Mouse (Mus musculus) right cerebral cortex, adult 18-20 months (tissue): ENCODE results near the gene Gm20388.

Experiments used
- DNase-seq: peaks from one replicate; pipeline ENCODE4 v3.0.0; 2022; ENCODE audit warnings: mixed read lengths

Gene Gm20388

DNA sequence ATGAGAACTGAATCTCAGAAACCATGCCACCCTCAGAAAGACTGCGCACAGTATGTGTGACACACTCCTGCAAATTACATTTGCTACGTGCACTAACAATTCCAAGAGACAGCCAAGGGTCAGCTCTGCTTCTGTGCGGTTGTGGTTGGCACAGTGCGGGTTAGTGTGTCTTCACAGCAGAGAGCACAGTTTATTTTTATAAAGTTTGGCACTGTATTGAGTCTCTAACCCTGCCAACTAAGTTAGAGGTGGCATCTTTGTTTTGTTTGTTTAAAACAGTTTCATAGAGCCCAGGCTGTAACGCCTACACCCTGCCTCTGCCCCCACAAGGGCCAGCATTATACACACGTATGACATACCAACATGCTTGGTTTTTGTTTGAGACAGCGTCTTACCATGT is 2990.8 kb downstream of the Gm20388 start:
- DNase-seq, result no peak

DNA sequence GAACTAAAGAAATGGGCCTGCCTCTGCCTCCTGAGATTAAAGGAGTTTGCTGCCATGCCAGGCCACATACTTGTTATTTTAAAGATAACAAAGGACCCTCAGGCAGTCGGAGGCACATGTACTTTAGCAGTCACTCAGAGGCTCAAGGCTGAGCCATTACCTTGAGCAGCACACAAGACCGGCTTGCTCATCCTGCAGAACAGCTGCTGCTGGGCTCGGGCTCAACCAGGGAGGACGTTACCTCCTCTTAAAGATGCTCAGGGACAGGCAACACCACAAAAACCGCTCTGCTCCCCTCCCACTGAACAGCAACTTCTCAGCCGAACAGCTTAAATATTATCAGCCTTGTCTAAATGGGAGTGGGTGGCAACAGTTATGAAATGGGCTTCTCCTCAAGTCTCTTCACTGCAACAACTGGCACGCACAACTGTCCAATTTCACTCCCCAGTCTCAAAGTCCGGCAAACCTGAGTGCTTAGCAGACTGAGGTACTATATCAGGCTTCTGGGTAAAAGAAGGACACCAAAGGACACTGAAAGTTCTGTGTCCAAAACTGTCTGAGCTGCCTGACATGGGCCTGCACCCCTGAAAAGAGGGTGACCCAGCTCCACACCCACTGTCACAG is 2991.4 kb downstream of the Gm20388 start:
- DNase-seq, result no peak

DNA sequence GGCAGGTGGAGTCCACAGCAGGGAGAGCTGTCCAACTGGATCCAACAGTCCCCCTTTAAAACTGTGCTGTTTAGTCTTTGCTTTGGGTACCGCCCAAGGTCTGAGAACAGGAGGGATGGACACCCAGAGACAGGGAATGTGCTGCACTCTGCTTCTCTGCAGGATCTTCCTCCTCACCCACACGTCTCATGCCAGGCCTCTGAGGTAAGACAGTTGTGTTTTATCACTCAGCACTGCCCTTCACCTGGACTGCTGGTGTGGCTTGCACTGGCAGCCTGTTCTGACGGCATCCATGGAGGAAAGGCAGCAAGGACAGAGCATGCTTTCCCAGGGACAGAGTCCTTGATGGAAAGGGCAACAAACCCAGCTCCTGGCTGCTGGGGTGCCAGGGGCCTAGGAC is 2991.9 kb downstream of the Gm20388 start:
- no peak for DNase-seq

DNA sequence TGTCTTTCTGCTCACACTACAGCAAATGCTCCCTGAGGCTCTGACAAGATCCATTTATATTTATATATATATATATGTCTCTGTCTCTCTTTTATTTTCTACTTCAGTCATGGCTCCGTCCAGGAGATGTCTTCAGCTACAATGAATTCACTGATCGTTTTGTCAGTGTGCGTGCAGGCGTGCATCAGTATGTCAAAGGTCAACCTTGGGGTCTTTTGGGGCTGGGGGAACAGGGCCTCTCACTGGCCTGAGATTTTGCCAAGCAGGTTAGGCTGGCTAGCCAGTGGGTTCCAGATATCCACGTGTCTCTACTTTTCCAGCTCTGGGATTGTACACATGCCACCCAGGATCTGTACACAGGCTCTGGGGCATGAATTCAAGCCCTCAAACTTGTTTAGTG is 2992.4 kb downstream of the Gm20388 start:
- no peak for DNase-seq

DNA sequence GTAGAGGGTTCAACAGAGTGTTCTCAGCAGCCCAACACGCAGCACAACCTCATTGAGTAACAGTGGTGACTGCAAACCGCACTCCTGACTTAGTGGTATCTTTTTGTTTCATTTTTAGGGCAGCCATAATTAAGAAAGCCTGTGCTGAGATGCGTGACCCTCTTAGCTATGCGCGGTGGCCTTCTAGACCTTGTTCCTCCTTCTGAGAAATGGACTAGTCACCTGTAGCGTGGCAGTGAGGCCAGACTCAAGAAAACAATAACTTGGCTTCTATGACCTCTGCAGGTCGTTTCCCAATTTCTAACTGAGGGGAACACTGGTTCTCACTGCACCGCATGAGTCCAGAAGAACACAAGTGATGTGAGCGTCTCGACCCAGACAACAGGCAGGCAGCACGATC is 2993.9 kb downstream of the Gm20388 start:
- no peak for DNase-seq

DNA sequence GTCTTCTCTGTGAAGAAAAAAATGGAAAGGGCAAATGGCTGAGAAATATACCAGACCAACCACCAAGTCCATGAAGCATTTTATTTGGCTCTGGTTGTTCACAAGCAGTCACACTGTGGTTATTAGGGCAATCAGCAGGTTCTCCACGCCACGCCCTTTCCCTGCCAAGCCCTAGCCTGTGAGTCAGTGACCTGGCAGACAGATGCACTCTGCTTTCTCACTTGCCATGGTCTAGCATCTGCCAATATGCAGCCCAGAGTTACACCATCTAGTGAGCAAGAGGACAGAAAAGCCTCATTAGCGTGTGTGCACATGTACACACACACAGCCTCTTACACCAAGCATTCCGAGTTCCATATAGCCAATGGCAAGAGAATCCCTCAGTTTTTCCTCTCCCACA is 2994.7 kb downstream of the Gm20388 start:
- no peak for DNase-seq

DNA sequence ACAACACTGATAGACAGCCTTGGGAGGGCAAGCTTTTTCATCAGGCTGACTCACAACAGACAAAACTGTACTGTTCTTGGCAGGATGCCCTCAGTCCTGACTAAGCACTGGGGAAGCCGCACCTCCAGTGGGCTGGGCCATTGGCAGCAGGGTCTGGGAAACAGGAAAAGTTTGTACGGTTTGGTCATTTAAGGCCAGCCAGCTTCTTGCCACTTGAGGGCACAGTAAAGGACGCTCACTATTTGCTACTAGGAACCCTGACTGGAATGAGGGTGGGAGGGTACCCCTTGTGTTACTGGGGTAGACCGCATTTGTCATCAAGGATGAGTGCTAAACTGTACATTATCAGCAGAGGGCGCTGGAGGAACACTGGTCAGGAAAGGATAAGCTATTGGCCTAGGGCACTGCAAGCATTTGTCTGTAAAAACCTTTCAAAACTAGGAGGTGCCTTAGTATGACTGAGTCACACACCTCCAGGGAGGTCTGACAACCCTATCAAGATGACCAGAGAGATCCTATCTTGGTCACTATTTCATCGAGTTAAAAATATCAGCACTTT is 2995.9 kb downstream of the Gm20388 start:
- peak; percentile 92 for DNase-seq

DNA sequence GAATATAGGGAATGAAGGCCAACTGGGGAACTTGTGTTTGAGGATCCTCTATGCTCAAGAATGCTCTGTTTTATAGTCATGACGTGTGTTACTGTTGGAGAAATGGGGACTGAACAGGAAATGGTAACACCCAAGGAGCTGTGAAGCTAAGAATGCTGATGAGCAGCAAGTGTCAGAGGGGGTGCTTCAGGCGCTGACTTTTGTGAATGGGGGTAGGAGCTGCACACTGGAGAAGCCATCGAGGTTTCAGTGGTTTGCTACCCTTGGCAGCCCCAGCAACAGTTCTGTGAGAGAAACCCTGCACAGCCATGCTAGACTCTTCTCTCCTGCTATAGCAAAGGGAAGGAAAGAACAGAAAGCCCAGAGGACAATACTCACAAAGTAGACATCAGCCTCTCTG is 3001.5 kb downstream of the Gm20388 start:
- no peak for DNase-seq

DNA sequence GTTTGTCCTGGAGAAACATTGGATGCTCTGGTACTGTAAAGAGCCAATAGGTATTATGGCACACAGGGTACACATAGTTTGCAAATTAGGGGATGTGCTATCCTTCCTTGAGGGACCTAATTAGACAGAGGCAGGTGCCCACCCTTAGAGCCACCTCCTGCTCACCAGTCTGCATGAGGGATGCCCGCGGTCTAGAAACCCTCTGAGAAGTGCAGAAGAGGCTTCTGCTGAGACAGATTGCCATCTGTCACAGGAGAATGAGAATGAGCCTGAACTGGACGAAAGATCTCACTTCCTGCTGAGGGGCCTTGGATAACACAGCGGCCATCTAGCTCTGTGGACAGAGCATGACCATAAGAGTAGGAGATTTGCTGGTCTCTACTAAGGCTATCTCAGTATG is 3002.2 kb downstream of the Gm20388 start:
- DNase-seq, result no peak

DNA sequence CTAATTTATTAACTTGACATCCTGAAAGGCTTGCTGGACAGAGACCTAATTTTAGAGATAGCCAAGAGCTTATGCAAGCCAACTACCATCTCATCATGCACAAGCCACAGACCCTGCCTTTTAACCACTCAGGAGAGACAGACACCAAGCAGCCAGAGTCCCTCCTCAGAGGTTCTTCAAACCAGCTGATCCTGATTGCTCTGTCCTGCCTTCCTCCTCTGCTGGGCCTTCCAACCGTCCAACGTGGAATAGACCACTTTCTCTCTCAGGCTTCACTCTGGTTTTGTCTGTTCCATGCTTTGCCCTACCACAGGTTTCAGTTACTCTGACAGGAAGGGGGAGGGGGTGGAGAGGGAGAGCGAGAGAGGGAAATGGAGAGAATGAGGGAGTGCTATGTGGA is 3006.1 kb downstream of the Gm20388 start:
- no peak for DNase-seq

DNA sequence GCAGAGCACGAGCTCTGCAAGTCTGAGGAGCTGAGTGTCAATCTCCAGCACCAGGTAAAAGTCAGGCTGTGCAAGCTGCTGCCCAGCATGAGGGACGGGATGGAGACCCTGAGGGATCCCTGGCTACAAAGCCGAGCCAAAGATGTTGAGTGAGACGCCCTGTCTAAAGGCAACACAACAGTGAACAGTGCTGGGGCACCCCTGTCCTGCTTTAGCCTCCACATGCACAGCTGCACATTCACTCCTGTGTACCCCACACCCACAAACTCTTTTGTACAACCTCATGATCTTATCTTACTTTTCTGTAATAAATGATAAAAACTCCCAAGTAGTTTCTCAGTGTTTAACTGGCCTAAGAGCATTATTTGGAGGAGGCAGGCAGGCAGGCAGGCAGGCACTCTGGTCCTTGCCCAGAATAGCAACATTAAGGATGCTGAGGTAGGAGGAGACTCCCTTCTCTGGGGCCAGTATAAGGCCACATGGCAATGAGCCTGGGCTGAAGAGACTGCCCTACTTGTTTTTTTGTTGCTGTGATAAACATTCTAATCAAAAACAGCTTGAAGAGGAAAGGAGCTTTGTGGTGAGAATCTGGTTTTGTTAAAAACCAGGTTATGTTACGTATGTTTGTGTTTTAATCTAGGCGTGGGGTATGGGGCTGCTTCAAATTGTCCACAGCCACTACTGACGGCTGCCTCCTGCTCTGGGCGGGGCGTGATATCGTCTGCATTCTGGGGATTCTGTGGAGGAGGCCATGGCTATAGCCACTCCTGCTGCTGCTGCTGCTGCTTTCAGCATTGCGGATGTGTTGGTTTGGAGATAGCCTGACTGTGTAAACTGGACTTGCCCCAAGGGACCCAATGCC is 3007.1 kb downstream of the Gm20388 start:
- no peak for DNase-seq

DNA sequence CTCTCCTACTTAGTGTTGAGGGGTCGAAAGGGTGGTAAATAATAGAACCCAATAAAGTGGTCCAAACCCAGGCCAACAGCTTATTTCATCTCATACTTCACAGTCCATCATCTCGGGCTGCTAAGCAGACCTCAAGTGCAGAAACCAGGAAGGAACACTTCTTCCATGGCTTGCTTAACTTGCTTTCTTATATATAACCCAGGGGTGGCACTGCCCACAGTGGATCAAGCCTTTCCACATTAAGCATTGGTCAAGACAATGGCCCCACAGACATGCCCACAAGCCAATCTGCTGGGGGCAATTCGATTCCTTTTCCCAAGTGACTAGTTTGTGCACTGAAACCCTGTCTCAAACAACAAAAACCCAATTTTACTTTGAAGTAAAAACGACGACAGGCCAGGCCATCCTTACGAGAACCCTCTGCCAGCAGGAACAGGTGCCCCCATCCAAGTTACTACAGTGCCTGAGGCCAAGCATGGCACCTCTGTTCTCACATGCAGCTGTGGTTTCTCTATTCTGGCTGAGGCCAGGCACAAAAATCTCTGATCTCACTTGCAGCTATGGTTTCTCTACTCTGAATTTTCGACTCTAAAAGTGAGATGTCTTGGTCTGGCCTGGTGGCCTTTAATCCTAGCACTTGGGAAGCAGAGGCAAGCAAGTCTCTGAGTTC is 3007.9 kb downstream of the Gm20388 start:
- DNase-seq, result no peak

DNA sequence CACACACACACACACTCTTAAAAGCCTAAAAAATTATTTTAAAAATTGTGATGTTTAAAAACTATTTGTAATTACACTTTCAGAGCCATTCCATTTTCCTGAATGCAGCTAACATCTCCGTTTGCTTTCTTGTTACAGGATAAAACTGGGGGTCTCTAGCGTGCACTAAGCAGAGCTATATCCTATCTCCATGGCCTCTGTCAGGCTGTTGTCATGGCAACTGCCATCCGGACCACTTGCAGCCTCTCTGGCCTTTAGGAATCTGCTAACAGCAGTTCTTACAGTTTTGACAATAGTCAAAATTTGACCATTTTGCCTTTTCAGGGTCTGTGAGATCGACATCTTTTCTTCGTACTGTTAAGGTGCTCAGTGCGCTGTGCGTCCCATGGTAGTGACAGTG is 3010.2 kb downstream of the Gm20388 start:
- DNase-seq, result no peak

DNA sequence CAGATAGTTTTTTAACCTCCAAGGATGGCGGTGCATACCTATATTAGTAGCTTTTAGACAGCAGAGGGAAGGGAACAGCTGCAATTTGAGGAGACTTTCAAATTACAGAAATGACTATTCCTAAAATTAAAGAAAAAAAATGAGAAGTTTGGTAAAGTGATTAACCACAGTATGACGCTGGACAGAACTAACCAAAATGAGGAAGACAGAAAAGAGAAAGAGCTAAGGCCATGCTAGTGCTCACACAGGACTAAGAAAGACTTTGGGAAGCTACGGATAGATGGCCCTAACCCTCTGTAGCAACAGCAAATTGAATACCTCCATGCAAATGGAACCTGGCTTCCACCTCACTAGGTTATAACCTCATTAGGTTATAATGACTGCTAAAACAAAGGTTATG is 3012.3 kb downstream of the Gm20388 start:
- DNase-seq, result no peak

DNA sequence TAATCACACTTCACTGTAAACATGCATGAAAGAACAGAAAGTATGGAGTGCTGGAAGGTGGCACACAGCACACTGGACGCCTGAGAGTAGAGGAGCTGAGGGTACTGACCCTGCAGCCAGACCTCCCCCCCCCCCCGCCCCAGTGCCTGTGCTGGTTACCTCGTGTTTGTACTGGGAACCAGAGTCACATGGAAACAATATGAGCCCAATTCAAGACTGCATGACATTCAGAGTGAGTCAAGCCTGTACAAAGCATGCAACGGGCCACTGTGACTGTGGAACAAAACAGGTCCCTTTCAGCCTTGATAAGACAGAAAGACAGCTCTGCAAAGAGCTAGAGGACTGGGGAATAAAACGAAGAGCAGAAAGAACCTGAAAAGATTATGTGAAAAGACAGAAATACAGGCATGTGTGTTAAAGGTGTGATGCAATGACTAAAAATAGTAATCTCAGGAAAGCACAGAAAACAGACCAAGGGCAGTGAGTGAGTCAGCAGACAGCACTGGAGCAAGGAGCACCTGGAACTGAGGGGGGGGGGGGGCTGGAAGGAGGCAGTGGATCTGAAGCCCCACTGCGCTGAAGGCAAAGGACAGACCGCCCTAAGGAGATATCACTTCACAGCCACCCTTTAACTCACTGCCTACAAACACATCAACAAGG is 3012.9 kb downstream of the Gm20388 start:
- no peak for DNase-seq

DNA sequence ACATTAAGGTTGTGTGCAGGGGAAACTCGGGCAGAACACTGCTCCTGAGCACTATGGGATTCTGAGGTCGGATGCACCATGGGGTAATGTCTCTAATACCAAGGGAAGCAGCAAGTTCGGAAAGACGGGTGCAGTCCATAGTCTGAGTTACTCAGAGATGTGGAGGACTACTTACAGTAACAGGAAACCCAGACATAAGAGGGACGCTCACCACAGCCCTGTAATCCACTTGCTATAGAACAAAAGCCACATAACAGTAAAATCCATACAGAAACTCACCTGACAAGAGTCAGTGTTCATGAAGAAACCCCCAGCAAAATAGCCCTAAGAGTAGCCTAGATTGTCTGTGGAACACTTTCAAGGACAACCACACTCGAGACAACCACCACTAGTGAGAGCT is 3013.4 kb downstream of the Gm20388 start:
- DNase-seq, result no peak

DNA sequence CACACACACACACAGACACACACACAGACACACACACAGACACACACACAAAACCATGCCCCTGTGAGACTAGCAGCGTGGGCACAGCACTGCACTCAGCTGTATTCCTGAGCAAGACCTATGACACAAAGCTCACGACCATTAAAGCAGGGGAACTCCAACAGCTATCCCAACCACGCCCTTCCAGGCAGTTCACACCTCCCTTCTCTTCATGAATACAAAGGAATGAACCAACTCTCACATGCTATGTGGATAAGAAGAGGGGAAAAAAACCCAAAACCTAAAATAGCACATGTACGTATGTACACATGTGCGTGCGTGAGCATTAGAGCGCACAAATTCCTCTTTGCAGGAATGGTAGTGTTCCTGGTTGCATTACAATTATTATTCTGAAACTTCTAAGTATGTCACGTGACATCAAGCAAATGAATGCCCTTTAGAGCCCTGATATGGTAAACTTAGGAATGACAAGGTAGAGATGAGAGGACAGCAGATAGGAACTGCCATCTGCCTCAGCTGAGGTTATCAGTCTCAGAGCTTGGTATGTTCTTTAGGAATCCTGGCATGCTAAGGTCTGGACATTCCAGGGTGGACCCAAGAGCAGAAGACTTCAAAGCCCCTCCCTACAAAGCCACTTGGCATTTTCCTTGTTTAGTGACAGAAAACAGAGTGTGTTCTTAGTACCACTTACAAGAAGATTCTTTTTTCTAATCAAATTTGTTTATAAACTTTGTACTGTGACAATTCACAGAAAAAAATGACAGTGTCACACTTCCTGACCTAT is 3015.5 kb downstream of the Gm20388 start:
- no peak for DNase-seq

DNA sequence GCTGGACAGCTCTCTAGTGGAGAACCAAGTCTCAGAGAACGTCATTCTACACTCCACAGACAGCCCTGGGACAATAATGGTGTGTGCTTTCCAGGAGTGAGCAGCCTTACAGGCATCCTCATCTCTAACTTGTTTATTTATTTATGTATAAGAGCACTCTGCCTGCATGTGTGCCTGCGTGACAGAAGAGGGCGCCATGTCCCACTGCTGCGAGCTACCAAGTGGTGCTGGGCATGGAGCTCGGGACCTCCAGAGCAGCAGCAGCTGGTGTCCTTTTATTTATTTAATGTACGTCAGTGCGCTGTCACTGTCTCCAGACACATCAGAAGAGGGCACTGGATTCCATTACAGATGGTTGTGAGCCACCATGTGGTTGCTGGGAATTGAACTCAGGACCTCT is 3016.1 kb downstream of the Gm20388 start:
- no peak for DNase-seq

DNA sequence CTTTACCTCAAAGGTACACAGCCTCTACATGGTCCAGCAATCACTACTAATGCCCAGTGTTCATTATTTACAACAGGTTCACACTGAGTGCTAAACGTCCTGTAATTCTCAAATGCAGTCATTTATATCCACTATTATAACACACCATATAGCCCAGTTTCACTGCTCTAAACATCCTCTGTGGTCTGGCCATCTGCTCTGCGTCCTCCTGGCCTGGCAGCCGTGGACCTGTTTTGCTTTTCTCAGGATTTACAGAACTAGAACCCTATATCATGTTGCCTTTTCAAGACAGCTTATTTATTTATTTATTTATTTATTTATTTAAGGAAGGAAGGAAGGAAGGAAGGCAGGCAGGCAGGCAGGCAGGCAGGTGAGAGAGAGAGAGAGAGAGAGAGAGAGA is 3017.2 kb downstream of the Gm20388 start:
- DNase-seq, result no peak

DNA sequence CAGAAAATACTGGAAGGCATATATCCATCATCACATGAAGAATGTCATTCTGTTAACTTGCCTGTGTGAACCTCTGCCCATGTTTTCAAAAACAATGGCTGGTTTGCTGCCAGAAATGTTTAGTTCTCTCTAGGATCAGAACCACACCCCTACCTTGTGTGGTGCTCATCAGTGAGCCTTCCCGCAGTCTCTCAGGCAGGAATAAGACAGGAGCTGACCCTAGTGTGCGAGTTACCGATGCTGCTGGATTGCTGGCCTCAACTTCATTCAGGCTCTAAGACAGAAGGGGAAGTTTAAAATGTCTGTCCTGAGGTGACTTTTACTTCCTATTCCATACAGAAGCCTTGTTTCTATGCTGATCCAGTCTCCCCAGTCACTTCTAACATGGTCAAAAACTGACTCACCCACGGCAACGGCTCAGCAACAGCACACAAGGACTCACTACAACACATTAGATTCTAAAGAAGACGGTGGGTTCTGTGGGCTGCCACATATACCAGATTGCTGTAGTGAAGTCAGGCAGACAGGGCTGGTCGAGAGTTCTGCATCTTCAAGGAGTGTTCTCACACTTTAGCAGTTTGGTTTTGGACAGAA is 3018.1 kb downstream of the Gm20388 start:
- DNase-seq, result no peak

DNA sequence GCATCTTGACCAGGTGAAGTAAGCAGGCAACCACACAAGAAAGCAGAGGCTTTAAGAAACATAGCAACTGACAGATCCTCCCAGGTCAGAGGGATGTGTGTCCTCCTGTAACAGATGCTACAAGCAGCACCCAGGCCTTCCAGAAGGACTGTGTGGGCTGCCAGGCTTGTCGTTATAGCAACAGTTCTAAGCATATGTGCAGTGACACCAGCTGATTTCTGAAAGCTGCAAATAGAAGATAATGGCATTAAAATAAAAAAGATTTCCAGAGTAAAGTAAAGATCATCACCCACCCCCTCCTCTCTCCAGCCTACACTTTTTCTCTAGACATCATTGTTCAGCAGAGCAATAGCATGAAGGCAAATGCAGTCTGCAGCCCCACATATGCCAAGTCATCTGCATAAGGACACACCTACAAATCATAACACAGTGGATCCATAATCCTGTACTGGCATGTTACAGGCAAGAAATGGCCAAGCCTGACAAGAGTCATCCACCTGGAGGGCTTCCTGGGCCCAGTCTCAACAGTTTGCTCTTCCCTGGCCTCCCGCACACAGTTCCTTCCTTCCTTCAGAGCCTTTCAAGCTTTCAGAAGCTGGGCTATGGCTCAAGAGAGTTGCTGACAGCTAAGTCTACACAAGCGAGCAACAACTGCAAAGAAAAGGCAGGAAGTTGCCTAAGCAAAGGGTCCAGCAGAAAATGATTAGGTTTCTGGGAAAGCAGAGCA is 3021.4 kb downstream of the Gm20388 start:
- peak; percentile 89 for DNase-seq
